Mouse (Mus musculus) midbrain, embryonic 16.5 days (tissue): Measurements from ENCODE around the gene Nos1. TPM values are rescaled to one million over a fixed set of nuclear protein-coding genes. Genes with fewer than 3 reads are reported as not detected.

Experiments
- ATAC-seq: fragments of 200-750 bp; cut with Nextera tagmentation; 2 replicates; pipeline ENCODE4 v1.8.0; 2017; ENCODE audit warnings: moderate TSS enrichment
- H3K27ac ChIP-seq: fragments of 300-500 bp; sonication (generic); 2 replicates; pipeline ENCODE4 v1.5.1; 2014; ENCODE audit warnings: mild to moderate bottlenecking, low read length, mixed read lengths
- H3K27me3 ChIP-seq: fragments of 300-500 bp; sonication (generic); 2 replicates; pipeline ENCODE4 v1.6.1; 2014; ENCODE audit warnings: low read depth, low read length, mixed read lengths; ENCODE audit not compliant: control insufficient read depth, insufficient read depth
- H3K36me3 ChIP-seq: fragments of 300-500 bp; sonication (generic); 2 replicates; pipeline ENCODE4 v1.6.1; 2014; ENCODE audit warnings: mild to moderate bottlenecking, low read length, moderate library complexity, mixed read lengths; ENCODE audit not compliant: control insufficient read depth, insufficient read depth
- H3K4me1 ChIP-seq: fragments of 300-500 bp; sonication (generic); 2 replicates; pipeline ENCODE4 v1.6.1; 2014; ENCODE audit warnings: mild to moderate bottlenecking, low read length, mixed read lengths; ENCODE audit not compliant: control insufficient read depth, insufficient read depth
- H3K4me2 ChIP-seq: fragments of 300-500 bp; sonication (generic); 2 replicates; pipeline ENCODE4 v1.6.1; 2014; ENCODE audit warnings: mild to moderate bottlenecking, low read length, mixed read lengths
- H3K4me3 ChIP-seq: fragments of 300-500 bp; sonication (generic); 2 replicates; pipeline ENCODE4 v1.5.1; 2014; ENCODE audit warnings: low read depth, mild to moderate bottlenecking, low read length, moderate library complexity, mixed read lengths
- H3K9ac ChIP-seq: fragments of 300-500 bp; sonication (generic); 2 replicates; pipeline ENCODE4 v1.6.1; 2014; ENCODE audit warnings: low read depth, low read length, mixed read lengths
- H3K9me3 ChIP-seq: fragments of 300-500 bp; sonication (generic); replicated peaks from 2 replicates; pipeline ENCODE4 v1.6.1; 2014; ENCODE audit warnings: mild to moderate bottlenecking, low read length, mixed read lengths; ENCODE audit not compliant: control insufficient read depth, poor library complexity, severe bottlenecking
- WGBS: fragments of 180-500 bp; shearing (Covaris S2); extraction: QIAGEN DNeasy Blood & Tissue Kit; methylation state at CpG from one replicate; pipeline ENCODE4 v1.1.7; 2014; 5-methylcytosine and 5-hydroxymethylcytosine counted together
- polyA plus RNA-seq: library from polyadenylated mRNA; unstranded; fragments of >200 nt; fragmentation: Nextera tagmentation; extraction: Ambion mirVana; gene quantifications from 2 replicates; pipeline ENCODE4 v1.2.1, GENCODE M21; 2015

Nos1 gene
- polyA plus RNA-seq, result 2.9 and 3.0 TPM in 2 replicates

DNA sequence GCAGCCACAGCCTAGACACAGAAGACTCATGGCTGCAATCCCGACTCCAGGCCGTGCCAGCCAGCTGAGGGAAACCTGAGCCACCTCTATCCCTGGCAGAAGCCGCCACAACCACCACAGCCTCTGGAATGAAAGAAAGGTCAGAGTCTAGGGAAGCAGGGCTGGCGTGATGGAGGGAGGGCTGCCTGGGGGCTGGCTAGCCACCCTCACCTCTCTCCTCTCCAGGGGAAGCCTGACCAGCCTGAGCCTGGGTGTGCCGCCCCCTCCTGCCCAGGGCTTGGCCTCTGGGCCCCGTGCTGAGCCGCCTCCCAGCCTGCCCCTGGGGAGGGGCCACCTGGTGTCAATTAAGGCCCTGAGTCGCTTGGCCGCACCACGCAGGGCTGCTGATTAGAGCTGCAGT lies at the start of gene Nos1:
Nos1 (plus strand) TSS at position 352 of the 400 bp plus-strand sequence.
- Histone ChIP-seq H3K9me3 (no peaks in the 10 kb centered on the region), H3K9ac (no peak within 1 kb of the TSS), H3K4me2 (no peak within 1 kb of the TSS), H3K27me3 (no peaks in the 10 kb centered on the region), H3K27ac (no peak within 1 kb of the TSS), H3K4me1 (no peaks in the 10 kb centered on the region), H3K36me3 (no peaks in the 10 kb centered on the region), H3K4me3 (no peak within 1 kb of the TSS)
- no peak for ATAC-seq
- 24% methylated on average over 10 of the region's 10 CpGs for WGBS

DNA sequence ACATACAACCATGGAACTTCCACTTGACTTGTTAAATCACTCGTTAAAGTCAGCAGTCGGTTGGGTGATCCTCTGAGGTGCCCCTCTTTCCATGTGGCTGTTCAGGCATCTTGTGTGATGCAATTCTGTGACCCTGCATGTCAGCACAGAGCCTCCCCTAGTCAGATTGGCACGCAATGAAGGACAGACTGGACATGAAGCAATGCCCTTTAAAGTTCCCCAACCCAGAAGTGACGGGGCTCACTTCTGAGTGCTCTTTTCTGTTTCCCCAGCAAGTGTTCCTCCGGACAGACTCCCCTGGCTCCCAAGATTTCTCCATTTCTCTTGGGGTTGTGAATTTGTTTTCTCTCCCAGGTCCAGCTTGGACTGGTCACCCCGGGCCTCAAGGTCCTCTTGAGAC lies 49.5 kb upstream of the Nos1 start:
- ATAC-seq, result no peak
- Histone ChIP-seq H3K36me3 (no peaks in the 10 kb centered on the region), H3K9me3 (no peaks in the 10 kb centered on the region), H3K4me1 (no peaks in the 10 kb centered on the region; the same call in 1 of the 2 replicates), H3K27ac (no peak overlapping the region), H3K4me2 (no peak overlapping the region), H3K27me3 (no peaks in the 10 kb centered on the region), H3K4me3 (no peak overlapping the region), H3K9ac (no peak overlapping the region)
- 46% methylated on average over 6 of the region's 6 CpGs for WGBS

DNA sequence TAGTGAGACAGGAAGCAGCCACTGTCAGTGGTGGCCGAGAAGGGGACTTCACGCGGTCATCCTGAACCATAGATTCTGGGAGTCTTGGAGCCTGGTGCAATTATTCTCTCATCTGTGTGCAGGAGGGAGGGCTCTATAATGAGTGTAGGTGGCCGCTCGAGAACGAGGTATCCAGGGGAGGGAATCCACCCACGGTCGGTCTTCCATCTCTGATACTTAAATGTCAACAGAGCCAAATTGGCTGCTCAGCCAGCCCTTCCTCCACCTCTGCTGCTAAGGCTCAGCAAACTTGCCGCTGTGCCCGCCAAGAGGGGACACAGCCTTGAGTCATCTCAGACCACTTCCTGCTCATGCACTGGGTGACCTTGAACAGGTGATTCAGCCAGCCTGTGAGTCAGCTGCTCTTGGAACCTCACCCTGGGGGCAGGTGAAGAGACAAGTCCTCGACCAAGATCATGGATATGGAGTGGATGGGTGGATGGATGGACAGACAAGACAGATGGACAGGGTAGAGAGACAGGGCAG lies 36.1 kb upstream of the Nos1 start:
- no peak overlapping the region for H3K9ac ChIP-seq
- WGBS, result 71% methylated on average over 11 of the region's 11 CpGs
- ATAC-seq, result no peak
- no peaks in the 10 kb centered on the region for H3K36me3 ChIP-seq
- H3K9me3 ChIP-seq, result no peaks in the 10 kb centered on the region
- H3K27me3 ChIP-seq, result no peaks in the 10 kb centered on the region
- peaks cover 6% of the 10 kb centered on the region; the same call in 1 of the 2 replicates for H3K4me1 ChIP-seq
- no peak overlapping the region for H3K27ac ChIP-seq
- no peak overlapping the region for H3K4me3 ChIP-seq
- H3K4me2 ChIP-seq, result no peak overlapping the region

DNA sequence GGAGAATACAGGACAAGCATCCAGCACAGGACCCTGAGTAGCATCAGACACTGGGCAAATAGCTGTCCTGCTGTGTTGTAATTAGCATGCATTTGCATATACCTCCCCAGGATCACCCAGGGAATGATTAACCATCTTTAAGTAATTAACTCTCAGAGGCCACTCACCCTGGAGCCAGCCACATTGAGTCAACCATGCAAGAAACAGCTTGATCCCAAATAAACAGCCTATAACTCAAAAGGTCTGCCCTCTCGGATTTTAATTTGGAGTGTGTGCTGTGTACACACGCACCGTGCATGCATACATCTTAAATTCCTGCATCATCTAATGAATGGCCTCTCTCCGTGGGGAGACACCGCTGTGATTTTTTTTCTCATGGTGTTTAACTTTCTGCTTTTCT lies 31.5 kb upstream of the Nos1 start:
- no peaks in the 10 kb centered on the region for H3K36me3 ChIP-seq
- H3K27me3 ChIP-seq, result no peaks in the 10 kb centered on the region
- ATAC-seq, result no peak
- no peaks in the 10 kb centered on the region; the same call in 1 of the 2 replicates for H3K4me1 ChIP-seq
- H3K9ac ChIP-seq, result no peak overlapping the region
- no peak overlapping the region for H3K4me3 ChIP-seq
- no peaks in the 10 kb centered on the region for H3K9me3 ChIP-seq
- H3K4me2 ChIP-seq, result no peak overlapping the region
- no peak overlapping the region for H3K27ac ChIP-seq
- WGBS, result 21% methylated on average over 5 of the region's 5 CpGs

DNA sequence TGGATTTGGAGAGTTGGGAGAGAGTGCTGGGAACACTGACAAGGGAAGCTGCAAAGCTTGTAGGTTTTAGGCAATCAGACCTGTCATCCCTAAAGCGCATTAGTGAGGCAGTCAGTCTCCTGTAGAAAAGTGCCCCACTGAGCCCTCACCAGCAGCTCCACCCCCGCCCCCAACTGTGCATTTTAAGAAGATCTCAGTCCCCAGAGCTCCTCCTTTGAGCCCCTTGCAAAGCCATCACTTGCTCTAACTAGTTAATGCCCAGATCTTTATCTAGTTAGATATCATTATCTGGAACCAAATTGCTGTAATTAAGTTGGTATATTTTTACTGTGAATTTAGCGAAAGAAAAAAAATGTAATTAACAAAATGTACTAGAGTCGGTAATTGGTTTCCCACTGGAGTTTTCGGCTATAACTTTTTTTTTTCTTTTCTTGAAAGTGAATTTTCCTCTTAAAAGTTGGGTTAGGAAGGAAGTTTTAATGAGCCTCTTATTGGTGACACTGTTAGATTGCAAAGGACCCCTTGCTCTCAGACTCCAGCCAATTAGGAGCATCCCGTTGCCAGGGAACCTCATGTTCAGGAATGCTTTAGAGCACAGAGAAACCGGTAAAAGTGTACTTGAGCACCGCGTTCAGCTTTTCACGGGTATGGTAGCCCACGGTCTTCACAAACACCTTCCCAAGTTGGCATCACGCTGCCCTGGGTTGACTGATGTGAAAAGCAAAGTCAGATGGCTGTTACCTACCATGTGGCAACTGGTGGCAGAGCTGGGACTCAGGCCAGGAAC lies 22.9 kb upstream of the Nos1 start:
- ATAC-seq, result no peak
- 0 out of 2 replicates have a peak, but pooled peaks cover 2% of the 10 kb centered on the region for H3K9me3 ChIP-seq
- no peaks in the 10 kb centered on the region for H3K27me3 ChIP-seq
- no peak overlapping the region for H3K9ac ChIP-seq
- 17% methylated on average over 12 of the region's 12 CpGs for WGBS
- peaks cover 6% of the 10 kb centered on the region; the same call in 1 of the 2 replicates for H3K36me3 ChIP-seq
- H3K27ac ChIP-seq, result no peak overlapping the region
- no peaks in the 10 kb centered on the region for H3K4me1 ChIP-seq
- no peak overlapping the region for H3K4me3 ChIP-seq
- H3K4me2 ChIP-seq, result no peak overlapping the region

DNA sequence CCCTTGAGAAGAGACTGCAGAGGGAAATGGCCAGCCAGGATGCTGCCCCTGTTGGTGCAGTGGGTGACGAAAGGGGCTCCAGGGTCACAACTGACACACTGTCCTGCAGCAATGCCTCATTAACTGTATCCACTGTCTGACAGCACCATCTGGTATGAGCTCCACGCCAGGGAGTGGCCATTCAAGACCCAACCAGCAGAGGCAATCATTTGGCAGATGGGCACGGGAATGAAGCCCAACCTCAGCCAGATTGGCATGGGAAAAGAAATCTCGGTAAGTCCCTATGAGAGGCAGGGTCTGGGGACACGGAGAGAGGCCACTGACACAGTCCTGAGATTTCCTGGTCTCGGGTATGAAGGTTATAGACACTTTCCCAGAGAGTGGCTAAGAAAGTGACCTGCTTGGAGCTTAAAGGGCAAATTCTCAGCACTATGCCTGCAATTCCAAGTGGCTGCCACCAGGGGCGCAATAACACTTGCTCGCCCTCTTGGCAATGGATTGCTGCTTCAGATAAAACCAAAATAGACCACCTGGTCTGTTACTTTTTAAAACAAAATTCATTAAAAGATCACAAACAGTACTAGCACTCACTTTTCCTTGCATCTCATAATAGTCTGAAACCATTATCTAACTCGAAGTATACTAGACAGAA lies 19.5 kb upstream of the Nos1 start:
- WGBS, result 78% methylated on average over 9 of the region's 9 CpGs
- H3K27me3 ChIP-seq, result no peaks in the 10 kb centered on the region

DNA sequence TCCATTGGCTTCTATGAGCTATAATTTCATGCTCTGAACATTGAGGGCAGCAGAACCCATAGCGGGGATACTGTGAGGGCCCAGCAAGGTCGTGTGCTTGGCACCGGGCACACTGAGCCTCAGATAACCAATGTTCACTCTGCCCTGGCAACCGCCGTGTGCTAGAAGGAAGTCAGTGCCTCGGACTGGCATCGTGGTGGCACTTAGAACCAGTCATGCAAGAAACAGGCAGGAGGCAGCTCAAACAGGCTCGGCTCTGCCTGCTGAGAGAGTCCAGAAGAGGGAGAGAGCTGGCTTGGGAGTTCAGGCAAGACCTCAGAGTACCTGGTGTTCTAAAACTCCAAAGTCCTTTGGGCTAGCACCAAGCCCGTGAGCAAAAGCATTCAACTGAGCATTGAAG lies 16.3 kb upstream of the Nos1 start:
- 81% methylated on average over 9 of the region's 9 CpGs for WGBS
- H3K36me3 ChIP-seq, result peaks cover 22% of the 10 kb centered on the region
- H3K27ac ChIP-seq, result no peak overlapping the region
- no peak overlapping the region for H3K4me3 ChIP-seq
- H3K27me3 ChIP-seq, result no peaks in the 10 kb centered on the region
- 0 out of 2 replicates have a peak, but pooled peaks cover 2% of the 10 kb centered on the region for H3K9me3 ChIP-seq
- ATAC-seq, result no peak
- no peak overlapping the region for H3K4me2 ChIP-seq
- H3K4me1 ChIP-seq, result no peaks in the 10 kb centered on the region
- H3K9ac ChIP-seq, result no peak overlapping the region

More for the DNA sequence above, 19.5 kb upstream of the Nos1 start:
- Histone ChIP-seq H3K4me2 (no peak overlapping the region), H3K4me3 (no peak overlapping the region), H3K27ac (no peak overlapping the region), H3K9me3 (0 out of 2 replicates have a peak, but pooled peaks cover 2% of the 10 kb centered on the region), H3K9ac (no peak overlapping the region), H3K4me1 (no peaks in the 10 kb centered on the region), H3K36me3 (peaks cover 19% of the 10 kb centered on the region)
- ATAC-seq, result no peak

DNA sequence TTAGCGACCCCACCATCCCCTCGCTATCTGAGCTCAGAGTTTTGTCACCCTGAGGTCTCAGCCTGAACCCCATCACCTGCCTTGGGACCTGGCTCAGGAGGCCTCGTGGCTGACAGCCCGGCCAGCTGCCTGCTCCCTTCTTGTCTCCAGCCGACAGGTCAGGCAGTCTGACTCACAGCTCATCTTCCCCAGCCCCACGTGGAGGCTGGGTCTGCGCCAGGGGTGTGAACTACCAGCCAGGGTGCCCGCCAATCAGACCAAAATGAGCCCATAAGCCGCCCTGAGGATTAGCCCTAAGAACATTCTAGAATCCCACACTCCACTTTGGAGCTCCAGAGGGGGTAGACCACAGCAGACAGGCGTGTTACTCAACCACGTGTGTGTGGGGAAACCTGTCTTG lies 1.7 kb upstream of the Nos1 start:
- no peaks in the 10 kb centered on the region for H3K4me1 ChIP-seq
- no peak for ATAC-seq
- no peaks in the 10 kb centered on the region for H3K9me3 ChIP-seq
- no peaks in the 10 kb centered on the region for H3K36me3 ChIP-seq
- WGBS, result 56% methylated on average over 11 of the region's 11 CpGs
- no peak overlapping the region for H3K9ac ChIP-seq
- no peak overlapping the region for H3K4me3 ChIP-seq
- no peaks in the 10 kb centered on the region for H3K27me3 ChIP-seq
- H3K27ac ChIP-seq, result no peak overlapping the region
- H3K4me2 ChIP-seq, result no peak overlapping the region

DNA sequence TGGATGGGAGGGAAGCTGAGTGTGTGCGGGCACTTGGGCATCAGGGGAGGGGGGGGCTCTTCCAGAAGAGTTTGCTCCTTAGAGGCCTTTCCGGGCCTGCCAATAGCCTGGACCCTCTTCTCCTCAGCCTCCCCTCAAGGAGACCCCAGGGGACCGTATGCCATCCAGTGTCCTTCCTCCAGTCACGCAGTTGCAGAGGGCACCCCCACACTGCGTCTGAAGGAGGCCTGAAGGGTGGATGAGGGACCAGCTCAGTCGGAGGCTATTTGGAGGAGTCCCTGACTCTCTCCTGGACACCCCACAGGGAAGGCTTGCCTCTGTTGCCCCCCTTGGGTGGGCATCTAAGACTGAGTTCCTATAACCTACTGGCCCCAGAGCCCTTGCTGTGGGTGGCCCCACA lies 346 bp downstream of the Nos1 start:
- no peaks in the 10 kb centered on the region for H3K36me3 ChIP-seq
- no peak overlapping the region for H3K4me2 ChIP-seq
- no peak overlapping the region for H3K27ac ChIP-seq
- H3K9ac ChIP-seq, result no peak overlapping the region
- 57% methylated on average over 6 of the region's 6 CpGs for WGBS
- no peak overlapping the region for H3K4me3 ChIP-seq
- H3K27me3 ChIP-seq, result no peaks in the 10 kb centered on the region
- no peaks in the 10 kb centered on the region for H3K9me3 ChIP-seq
- no peaks in the 10 kb centered on the region for H3K4me1 ChIP-seq
- no peak for ATAC-seq
